Mouse (Mus musculus) bone marrow, adult 2 months (tissue): ENCODE data around the gene Adam22. TPM values are rescaled to one million over a fixed set of nuclear protein-coding genes. Genes with fewer than 3 reads are reported as not detected.

ENCODE experiments used
- H3K27ac ChIP-seq: fragments of 200-500 bp; 2 replicates; pipeline ENCODE4 v1.5.1; 2012; ENCODE audit warnings: low read depth, mild to moderate bottlenecking, control low read depth, inconsistent platforms, low read length; ENCODE audit not compliant: control insufficient read depth, poor library complexity, insufficient read depth
- H3K4me1 ChIP-seq: fragments of 200-500 bp; 2 replicates; pipeline ENCODE4 v1.6.1; 2011; ENCODE audit warnings: low read length; ENCODE audit not compliant: control insufficient read depth, insufficient read depth
- H3K4me3 ChIP-seq: fragments of 200-500 bp; replicated peaks from 2 replicates; pipeline ENCODE3; 2011; ENCODE audit warnings: mild to moderate bottlenecking, low read depth, low read length, control low read depth; ENCODE audit not compliant: control insufficient read depth
- CTCF ChIP-seq: fragments of 200-500 bp; IDR thresholded peaks from 2 replicates; pipeline ENCODE4 v1.5.1; 2011; ENCODE audit warnings: low read length, control low read depth; ENCODE audit not compliant: control insufficient read depth, insufficient read depth
- POLR2A ChIP-seq: fragments of 200-500 bp; IDR thresholded peaks from 2 replicates; pipeline ENCODE4 v1.6.1; 2011; ENCODE audit warnings: low read depth, mild to moderate bottlenecking, control low read depth, low read length, borderline replicate concordance; ENCODE audit not compliant: control insufficient read depth
- WGBS: fragments of 180-500 bp; shearing (Covaris S2); methylation state at CpG from one replicate; pipeline ENCODE4 v1.1.7; 2018; 5-methylcytosine and 5-hydroxymethylcytosine counted together
- polyA plus RNA-seq: library from polyadenylated mRNA; stranded (reverse); fragments of >200 nt; gene quantifications from 2 replicates; pipeline ENCODE4 v1.2.4, GENCODE M21; 2011; ENCODE audit warnings: low replicate concordance; ENCODE audit not compliant: missing spikeins, insufficient read depth, insufficient read length

The Adam22 gene
- polyA plus RNA-seq = 0.97 and 3.1 TPM in 2 replicates

DNA sequence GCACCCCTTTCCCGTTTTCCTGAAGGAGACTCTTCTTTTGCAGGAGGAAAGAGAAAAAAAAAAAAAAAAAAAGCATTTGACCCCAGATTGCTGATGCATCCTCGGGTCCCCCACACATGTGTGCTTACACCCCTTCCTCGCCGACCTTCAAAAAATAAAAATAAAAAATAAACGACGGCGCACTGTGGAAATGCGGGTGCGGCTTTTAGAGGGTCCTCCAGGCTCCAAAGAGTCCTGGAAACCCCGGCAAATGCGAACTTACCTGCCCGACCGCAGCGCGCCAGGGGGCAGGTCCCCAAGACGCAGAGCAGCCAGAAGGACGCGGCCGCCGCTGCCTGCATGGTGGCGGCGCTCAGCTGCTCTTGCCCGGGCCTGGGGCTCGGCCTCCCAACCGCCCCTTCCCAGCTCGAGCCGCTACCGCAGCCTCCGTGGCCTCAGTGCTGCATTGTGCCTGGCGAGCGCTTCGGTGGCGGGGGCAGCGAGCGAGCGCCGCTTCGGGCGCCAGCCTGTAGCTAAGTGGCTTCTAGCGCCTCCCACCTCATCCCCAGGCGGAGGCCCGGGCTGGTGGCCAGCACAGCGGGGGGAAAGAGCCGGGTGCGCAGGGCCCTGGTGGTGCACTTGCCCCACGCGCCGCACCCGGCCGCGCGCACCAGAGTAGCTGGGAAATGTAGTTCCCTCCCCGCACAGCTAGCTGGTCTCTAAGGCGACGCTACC, at the start of gene Adam22:
Gene Adam22, minus strand, starts transcription at position 547 of the 714 bp plus-strand sequence.
- WGBS = 1% methylated on average over 54 of the region's 55 CpGs
- H3K4me1 ChIP-seq = no peaks in the 10 kb centered on the region
- no peak within 1 kb of the TSS; the same call in 1 of the 2 replicates for H3K27ac ChIP-seq
- TF ChIP-seq POLR2A (no peak), CTCF (no peak)
- no peak within 1 kb of the TSS for H3K4me3 ChIP-seq

DNA sequence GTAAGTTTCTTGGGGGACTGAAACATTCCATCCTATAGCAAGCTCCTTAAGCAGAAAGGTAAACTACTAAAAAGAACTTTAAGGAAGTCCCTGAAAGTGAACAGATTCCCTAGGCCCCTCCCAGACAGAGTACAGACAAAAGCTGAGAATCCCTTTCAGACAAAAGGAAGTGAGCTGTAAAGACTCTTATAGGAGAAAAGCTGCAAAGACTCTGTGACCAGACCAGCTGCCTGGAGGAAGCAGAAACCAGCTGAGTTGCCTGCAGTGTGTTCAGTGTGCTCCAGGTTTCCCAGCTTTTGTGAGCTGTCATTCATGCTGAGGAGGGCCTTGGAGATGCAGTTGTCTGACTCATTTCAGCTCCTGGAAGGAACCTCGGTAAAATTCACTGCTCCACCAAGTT, 49.5 kb upstream of the Adam22 start:
- H3K27ac ChIP-seq = no peak overlapping the region
- H3K4me3 ChIP-seq = no peak overlapping the region
- 65% methylated on average over 1 of the region's 1 CpGs for WGBS
- no peaks in the 10 kb centered on the region for H3K4me1 ChIP-seq
- TF ChIP-seq CTCF = no peak
- TF ChIP-seq POLR2A = no peak

DNA sequence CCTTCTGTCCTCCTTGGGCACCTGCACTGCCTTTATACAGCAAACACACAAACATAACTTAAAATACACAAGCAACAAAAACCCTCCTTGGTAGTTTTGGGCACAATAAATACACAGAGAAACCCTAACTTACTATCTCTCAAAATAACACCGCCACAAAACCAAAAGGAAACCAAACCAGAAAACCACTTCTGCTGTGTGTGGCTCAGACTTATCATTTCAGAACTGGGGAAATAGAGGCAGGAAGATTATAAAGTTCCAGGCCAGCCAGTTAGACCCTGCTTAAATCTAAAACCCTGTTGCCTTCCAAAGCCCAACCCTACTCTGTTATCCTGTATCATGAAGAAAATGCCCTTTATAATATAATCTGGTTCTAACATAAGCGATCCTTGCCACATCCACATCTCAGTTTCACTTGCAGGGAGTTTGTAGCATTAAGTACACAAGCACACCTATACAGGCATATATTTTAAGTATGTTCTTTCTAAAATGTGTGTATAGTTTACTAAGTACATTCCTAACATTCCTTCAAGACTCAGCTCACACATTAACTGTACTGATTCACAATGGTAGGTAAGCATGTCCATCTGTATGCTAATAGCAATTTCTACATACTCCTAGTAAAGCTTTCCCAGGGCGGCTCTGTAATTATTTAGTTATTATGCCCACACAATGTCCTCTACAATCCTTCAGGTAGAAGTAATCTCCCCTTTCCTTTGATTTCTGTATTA, 48.9 kb upstream of the Adam22 start:
- Histone ChIP-seq H3K4me3 (no peak overlapping the region), H3K27ac (no peak overlapping the region), H3K4me1 (no peaks in the 10 kb centered on the region)
- no peak for TF ChIP-seq POLR2A
- TF ChIP-seq CTCF = no peak
- WGBS = 57% methylated on average over 3 of the region's 3 CpGs

DNA sequence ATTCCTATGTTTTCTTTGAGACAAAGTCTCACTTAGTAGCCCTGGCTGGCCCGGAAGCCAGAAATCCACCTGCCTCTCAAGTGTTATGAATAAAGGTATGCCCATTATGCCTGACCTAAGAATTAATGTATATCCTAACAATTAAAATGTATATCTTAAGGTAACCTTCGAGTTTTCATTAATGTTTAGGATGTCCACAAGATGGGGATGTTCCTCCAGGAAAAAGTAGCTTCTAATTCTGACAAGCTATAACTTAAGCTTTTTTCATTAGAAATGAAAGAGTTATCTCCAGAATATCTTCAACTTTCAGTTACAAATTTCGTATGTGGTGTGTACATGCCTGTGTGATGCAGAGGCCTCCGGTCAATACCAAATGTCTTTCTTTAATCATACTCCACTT, 40.8 kb upstream of the Adam22 start:
- 82% methylated on average over 4 of the region's 4 CpGs for WGBS
- no peaks in the 10 kb centered on the region for H3K4me1 ChIP-seq
- no peak for TF ChIP-seq CTCF
- TF ChIP-seq POLR2A = no peak
- no peak overlapping the region for H3K27ac ChIP-seq
- no peak overlapping the region for H3K4me3 ChIP-seq

DNA sequence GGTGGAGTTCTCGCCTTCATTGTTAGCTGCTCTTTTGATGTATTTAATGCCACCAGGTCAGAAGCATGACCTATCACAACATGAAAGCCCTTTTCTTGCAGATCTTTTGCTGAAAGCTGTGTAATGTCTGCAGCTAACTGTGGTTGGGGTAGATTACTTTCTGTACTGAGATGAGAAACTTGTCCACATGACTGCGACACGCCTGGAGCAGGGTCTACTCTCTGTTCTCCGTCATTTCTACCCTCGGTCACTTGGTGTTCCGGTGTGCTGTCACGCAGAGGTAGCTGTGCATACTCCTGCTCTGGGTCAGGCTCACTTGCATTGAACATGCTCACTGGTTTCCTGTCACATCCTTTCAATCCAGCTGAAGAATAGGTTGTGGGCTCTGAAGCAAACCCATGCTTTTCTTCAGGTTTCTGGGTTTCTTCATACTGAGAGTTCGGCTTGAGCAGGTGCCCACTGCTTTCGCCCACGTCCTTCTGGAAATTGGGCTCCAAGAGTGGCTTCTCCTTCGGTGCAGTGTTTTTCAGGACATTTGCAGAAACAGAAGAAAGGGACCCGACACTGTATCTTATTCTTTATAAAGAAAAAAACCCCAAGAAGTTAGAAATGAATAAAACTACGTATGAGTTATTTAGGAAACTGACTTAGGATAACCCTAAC, 29.8 kb upstream of the Adam22 start:
- TF ChIP-seq CTCF (no peak), POLR2A (no peak)
- H3K4me1 ChIP-seq = no peaks in the 10 kb centered on the region
- 96% methylated on average over 13 of the region's 13 CpGs for WGBS
- no peak overlapping the region for H3K27ac ChIP-seq
- H3K4me3 ChIP-seq = no peak overlapping the region

DNA sequence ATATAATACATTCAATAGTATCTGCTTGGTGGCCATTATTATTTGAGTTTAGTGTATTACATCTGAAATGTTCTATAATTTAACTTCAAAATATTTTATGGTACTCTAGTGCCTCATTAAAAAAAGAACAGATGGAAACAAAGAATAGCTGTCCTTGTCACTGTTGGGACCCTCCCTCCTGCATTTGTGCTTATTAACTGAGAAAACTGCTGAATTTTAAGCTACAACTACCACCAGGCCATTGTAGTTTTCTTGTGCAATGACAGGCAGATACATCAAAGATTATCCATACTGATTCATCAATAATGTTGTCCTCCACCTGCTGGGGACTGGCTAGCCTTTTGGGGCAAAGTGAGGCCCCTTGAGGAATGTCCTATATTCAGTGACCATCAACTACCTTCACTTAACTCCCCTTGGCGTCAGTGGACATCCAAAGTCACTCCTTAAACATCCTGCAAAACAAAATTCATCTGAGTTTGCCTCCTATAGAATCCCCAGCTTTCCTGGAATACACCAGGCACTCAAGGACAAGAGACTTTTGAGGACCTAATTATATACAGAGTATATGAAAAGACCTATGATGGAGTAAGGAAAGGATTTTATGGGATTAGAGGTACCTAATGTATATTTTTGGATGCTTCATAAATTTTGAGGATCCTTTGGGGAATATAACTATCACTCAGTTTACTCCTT, 26.1 kb upstream of the Adam22 start:
- TF ChIP-seq POLR2A = no peak
- no peak for TF ChIP-seq CTCF
- Histone ChIP-seq H3K4me1 (no peaks in the 10 kb centered on the region), H3K4me3 (no peak overlapping the region), H3K27ac (no peak overlapping the region)
- 76% methylated on average over 1 of the region's 1 CpGs for WGBS

DNA sequence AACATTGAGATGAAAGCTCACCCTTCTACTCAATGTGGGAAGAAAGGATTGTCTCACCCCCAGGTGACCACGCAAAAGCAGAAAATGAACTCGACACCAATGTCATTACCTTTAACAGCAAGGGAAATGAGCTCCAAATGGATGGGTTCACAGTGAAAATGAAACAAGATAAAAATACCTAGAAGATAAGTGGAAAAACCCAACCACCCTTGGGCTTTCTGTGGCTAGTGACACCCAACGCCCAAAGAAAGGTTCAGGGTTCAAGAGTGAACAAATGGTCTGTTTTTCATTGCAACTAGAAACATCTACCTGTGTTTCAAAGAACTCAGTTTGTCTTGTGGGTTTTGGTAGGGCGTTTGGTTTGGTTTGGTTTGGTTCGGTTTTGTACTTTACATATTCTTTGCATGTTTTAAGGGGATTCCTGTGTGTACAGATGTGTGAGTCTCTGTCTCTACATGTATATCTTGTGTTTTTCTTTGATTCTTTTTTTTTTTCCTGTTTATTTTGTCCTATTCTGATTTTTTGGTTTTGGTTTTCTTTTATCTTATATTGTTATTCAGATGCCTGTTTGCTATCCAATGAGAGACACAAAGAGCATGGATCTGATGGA, 6.4 kb upstream of the Adam22 start:
- no peak for TF ChIP-seq CTCF
- no peak for TF ChIP-seq POLR2A
- Histone ChIP-seq H3K4me1 (no peaks in the 10 kb centered on the region), H3K4me3 (no peak overlapping the region), H3K27ac (no peak overlapping the region)
- WGBS = 79% methylated on average over 5 of the region's 5 CpGs
